Mouse (Mus musculus): Measurements from ENCODE around the gene Nxph3.
"Not testable (repeated sequence)": the region's sequence is repeated elsewhere in the genome, so short reads cannot be mapped to it uniquely, and the experiment has no call there.

The Nxph3 gene

GRCm38 (mm10) chr11:95517162-95517561 is 2.8 kb upstream of the Nxph3 start:
- no peak for DNase-seq

GRCm38 (mm10) chr11:95516491-95516911 is 2.1 kb upstream of the Nxph3 start:
- no peak for DNase-seq

DNA sequence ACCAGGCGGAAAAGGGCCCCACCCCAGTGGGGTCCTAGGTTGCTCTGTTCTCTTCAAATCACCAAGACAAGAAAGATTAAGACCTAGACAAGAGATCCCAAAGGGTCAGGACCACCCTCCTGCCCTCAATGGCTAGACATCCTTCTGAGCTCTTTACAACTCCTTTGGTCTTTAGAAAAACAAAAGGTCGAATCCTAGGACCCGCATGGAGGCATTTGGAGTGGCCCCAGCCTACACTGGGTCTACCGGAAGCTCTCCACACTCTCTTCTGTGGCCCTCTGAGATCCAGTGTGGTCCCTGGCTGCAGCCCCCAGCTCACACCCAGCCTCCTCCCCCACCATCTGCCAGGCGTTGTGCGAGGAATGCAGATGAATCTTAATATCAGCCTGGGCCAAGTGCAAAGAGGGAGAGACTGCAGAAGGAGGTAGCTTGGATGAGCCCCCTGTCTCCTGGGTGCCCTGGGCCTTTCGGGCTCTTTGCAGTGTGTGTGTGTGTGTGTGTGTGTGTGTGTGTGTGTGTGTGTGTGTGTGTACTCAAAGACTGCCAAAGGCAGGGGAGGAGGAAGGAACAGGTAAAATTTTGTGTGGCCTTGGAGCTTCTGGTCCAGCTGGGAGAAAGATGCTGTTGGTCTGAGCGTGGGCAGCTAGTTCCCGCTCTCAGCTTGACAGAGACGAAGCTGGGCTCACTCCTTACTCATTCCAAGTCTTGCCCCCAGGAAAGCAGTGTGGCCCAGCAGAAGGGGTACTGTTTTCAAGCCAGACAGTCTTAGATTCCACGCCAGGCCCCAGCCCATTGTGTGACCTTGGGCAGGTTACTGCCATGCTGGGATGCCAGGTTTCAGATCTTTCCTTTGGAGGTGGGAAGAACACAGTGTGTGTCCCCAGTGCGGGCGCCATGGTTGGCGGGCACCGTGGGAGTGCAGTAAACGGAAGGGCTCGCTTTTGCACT is 1.3 kb upstream of the Nxph3 start:
- no peak for DNase-seq

DNA sequence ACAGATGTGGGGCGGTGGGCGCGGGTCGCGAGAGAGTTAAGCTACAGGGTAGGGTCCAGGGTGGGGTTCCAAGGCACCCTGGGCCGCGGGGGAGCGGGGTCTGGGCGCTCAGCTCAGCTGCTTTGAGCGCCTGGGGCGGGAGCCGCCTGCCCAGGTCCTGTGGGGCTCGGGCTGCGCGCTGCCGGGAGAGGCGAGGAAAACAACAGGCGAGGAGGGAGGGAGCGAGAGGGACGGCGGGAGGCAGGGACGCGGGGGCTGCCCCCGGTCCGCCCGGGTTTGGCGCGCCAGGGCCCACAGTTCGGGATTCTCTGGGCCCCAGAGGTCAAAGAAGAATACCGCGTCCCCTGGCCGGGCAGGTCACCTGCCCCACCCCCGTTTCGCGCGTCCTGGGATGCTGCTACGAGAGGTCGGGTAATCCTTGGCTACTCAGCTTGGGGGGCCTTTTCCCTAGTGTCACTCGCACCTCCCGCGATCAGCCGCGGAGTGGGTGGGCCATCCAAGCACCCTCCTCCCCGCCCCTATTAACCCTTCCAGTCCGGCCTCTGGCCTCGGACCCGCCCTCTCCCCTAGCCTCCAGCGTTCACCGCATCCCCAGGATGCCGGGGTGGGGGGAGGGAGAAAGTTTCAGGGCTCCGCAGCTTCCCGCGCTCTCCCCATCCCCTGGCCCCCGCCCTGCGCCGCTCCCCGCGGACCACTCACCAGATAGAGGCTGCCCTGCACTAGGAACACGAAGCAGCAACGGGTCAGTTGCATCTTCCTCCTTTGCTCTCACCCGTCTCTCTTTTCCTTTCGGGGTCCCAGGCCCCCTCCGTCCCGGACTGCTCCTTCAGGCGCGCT is 691 bp downstream of the Nxph3 start:
- no peak for DNase-seq

- DNase-seq, result no peak
Observed at GRCm38 (mm10) chr11:95512383-95512782, 2.0 kb downstream of the Nxph3 start.

GRCm38 (mm10) chr11:95511919-95512318 is 2.5 kb downstream of the Nxph3 start:
- DNase-seq, result no peak

DNA sequence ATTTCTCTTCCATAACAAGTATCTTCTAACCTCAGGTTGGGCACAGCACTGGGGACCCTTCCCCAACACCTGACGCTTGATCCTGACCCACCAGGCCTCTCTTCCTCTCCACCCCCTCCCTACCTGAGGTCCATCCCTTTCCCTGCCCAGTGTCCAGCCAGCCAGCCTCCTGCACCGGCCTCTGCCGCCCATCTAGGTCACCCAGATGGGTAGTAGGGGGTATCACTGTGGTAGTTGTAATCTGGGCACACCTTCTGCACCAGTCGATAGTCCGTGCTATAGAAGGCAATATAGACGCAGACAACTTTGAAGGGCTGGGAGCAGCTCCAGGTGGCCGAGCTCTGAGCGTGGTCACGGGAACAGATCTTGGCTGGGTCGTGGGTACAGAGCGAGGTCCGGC is 3.7 kb downstream of the Nxph3 start:
- no peak for DNase-seq

DNA sequence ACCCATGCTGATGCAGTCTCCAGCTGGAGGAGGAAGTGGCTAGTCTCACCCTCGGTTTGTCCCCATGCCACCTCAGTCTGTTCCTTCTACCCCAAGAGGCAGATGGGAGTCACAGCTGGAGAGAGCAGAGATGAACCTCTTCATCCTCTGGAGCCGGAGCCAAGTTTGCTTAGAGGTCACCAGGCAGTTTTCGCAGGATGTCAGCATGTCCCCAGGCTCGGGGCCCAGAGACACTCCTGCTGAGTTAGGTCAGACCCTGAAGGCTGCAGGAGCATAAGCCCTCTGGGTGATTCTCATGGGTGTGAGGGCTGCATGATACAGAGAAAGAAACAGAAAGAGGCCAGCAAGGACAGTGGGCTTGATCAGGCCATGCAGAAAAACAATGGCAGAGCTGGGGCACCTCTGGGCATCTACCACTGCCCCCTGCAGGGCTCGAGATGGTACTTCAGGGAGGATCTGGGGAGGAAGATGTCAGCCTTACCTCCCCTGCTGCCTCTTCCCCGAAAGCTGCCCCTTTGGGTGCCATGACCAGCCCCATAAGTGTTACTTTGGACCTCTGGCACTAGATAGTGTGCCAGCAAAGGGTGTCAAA is 5.1 kb downstream of the Nxph3 start:
- DNase-seq, result no peak

GRCm38 (mm10) chr11:95508211-95508926 is 6.0 kb downstream of the Nxph3 start:
- DNase-seq, result no peak

GRCm38 (mm10) chr11:95507785-95508184 is 6.6 kb downstream of the Nxph3 start:
- no peak for DNase-seq

GRCm38 (mm10) chr11:95507041-95507716 is 7.2 kb downstream of the Nxph3 start:
- DNase-seq, result no peak

- no peak for DNase-seq
Observed at GRCm38 (mm10) chr11:95504271-95504731, 10.1 kb downstream of the Nxph3 start.

GRCm38 (mm10) chr11:95503581-95504180 is 10.7 kb downstream of the Nxph3 start:
- DNase-seq, result no peak

- DNase-seq, result not testable (repeated sequence)
Observed at GRCm38 (mm10) chr11:95501826-95502225, 12.5 kb downstream of the Nxph3 start.

DNA sequence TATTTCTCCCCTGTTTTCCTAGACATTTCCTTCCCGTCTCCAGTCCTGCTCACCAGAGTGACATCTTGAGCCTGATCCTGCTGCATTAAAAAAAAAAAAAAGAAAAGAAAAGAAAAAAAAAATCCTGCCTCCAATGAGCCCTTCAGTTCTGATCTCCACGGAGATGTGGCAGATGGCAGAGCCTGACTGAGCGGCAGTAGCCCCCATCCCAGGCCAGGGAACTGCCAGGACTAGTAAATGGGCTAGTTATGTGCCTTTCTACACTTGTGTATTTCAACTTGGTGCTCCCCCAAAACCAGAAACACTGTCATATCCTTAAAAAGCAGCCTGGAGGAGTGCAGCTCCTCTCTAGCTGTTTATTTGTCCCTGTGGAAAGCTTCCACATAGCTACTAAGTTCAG is 13.5 kb downstream of the Nxph3 start:
- DNase-seq, result no peak

DNA sequence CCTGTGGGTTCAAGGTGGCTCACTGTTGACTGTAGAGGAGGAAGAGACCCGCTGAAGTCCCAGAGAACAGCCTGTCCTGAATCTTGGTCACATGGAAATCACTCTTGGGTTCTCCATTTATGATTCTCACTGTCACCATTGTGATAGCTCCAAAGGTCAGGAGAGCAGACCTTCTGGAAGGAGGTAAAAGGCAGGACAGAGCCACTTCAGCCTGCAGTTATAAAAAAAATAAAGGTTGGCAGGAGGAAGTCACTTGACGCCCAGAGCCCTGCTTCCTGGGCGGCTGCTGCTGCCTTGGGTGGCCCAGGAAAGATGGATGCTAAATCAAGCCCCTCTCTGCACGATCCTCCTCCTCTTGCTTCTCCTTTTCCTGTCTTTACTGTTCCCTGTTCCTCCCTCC is 14.0 kb downstream of the Nxph3 start:
- no peak for DNase-seq

GRCm38 (mm10) chr11:95497921-95498320 is 16.4 kb downstream of the Nxph3 start:
- no peak for DNase-seq

- DNase-seq, result no peak
Observed at GRCm38 (mm10) chr11:95495883-95496282, 18.5 kb downstream of the Nxph3 start.

GRCm38 (mm10) chr11:95494374-95494773 is 20.0 kb downstream of the Nxph3 start:
- DNase-seq, result no peak

GRCm38 (mm10) chr11:95493950-95494349 is 20.4 kb downstream of the Nxph3 start:
- no peak for DNase-seq

- no peak for DNase-seq
Observed at GRCm38 (mm10) chr11:95493010-95493409, 21.4 kb downstream of the Nxph3 start.

DNA sequence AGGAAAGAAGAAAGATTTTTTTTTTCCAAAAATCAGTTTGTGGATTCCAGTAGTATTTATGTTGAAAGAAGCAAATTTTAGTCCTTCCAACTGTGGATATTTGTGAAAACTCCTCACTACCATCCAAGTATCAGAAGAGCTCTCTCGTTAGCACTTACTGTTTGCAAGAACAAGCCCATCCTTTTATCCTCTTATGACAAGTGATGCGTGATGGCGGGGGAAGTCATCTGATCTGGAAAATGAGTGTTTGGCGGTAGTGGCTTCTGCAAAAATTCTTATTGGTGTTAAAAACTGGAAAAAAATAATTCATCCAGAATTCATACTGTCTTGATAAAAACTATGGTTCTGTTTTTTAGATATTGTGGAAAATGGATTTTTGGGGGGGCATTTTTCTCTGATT is 22.1 kb downstream of the Nxph3 start:
- DNase-seq, result no peak
